Mouse (Mus musculus): ENCODE measurements around the gene Iqca. TPM values are rescaled to one million over a fixed set of nuclear protein-coding genes. Genes with fewer than 3 reads are reported as not detected.

Iqca gene
- polyA plus RNA-seq, 1 experiment from 2014 or later: 0.09 TPM

GRCm38 (mm10) chr1:90120706-90121105 lies 32.5 kb downstream of the Iqca start:
- no peak for DNase-seq (ENCODE audit: low spot score)
- 86% methylated on average over 6 of the region's 6 CpGs for WGBS
- Histone ChIP-seq H3K27ac (no peak overlapping the region), H3K4me2 (ENCODE audit: low read length) (no peak overlapping the region), H3K36me3 (ENCODE audit: insufficient read depth, low read length) (no peaks in the 10 kb centered on the region), H3K4me3 (replicated peaks; ENCODE audit: low read depth, low read length) (no peak overlapping the region), H3K9ac (ENCODE audit: low read depth, low read length) (no peak overlapping the region), H3K9me3 (replicated peaks; ENCODE audit: low read length) (no peaks in the 10 kb centered on the region), H3K27me3 (ENCODE audit: insufficient read depth, low read length) (no peaks in the 10 kb centered on the region), H3K4me1 (replicated peaks; ENCODE audit: insufficient read depth, low read length) (no peaks in the 10 kb centered on the region)
- no peak for TF ChIP-seq CTCF (IDR thresholded peaks at IDR 0.05; ENCODE audit: low read depth)
- no peak for ATAC-seq (replicated peaks; ENCODE audit: low FRiP score, low read depth)

- DNase-seq (ENCODE audit: low spot score): peak; percentile 56
- TF ChIP-seq CTCF (IDR thresholded peaks at IDR 0.05; ENCODE audit: low read depth): no peak
- no peaks in the 10 kb centered on the region for H3K36me3 ChIP-seq (ENCODE audit: insufficient read depth, low read length)
- H3K27me3 ChIP-seq (ENCODE audit: insufficient read depth, low read length): no peaks in the 10 kb centered on the region
- H3K27ac ChIP-seq: no peak overlapping the region
- H3K4me3 ChIP-seq (replicated peaks; ENCODE audit: low read depth, low read length): no peak overlapping the region
- no peak for ATAC-seq (replicated peaks; ENCODE audit: low FRiP score, low read depth)
- H3K4me1 ChIP-seq (replicated peaks; ENCODE audit: insufficient read depth, low read length): no peaks in the 10 kb centered on the region
- H3K9me3 ChIP-seq (replicated peaks; ENCODE audit: low read length): no peaks in the 10 kb centered on the region
- 16% methylated on average over 12 of the region's 12 CpGs for WGBS
- no peak overlapping the region for H3K4me2 ChIP-seq (ENCODE audit: low read length)
- no peak overlapping the region for H3K9ac ChIP-seq (ENCODE audit: low read depth, low read length)
These were observed 34.0 kb downstream of the Iqca start for GRCm38 (mm10) chr1:90119214-90119613.

DNA sequence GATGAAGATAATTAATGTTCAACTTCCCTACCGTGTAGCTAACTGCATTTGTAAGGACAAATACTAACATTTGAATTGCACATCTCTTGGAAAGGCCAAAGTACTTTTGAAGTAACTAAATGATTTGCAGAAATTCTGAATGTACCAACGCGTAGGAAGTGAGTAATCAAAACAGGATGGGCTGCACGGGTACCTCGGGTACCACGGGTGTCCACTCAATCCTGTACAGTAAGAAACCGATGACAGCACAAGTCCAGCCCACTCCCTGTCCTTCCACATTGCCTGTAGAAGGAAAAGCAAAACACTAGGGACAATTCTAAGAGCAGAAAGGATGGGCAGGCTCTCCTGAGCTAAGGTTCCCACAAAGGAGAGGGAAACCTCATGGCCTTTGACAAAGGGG lies 36.0 kb downstream of the Iqca start:
- no peak overlapping the region for H3K9ac ChIP-seq (ENCODE audit: low read depth, low read length)
- 76% methylated on average over 7 of the region's 7 CpGs for WGBS

GRCm38 (mm10) chr1:90114586-90114985 lies 38.6 kb downstream of the Iqca start:
- no peak overlapping the region for H3K4me3 ChIP-seq (replicated peaks; ENCODE audit: low read depth, low read length)
- H3K27ac ChIP-seq: no peak overlapping the region
- H3K9me3 ChIP-seq (replicated peaks; ENCODE audit: low read length): no peaks in the 10 kb centered on the region
- H3K27me3 ChIP-seq (ENCODE audit: insufficient read depth, low read length): no peaks in the 10 kb centered on the region
- TF ChIP-seq CTCF (IDR thresholded peaks at IDR 0.05; ENCODE audit: low read depth): no peak
- no peak overlapping the region for H3K4me2 ChIP-seq (ENCODE audit: low read length)
- ATAC-seq (replicated peaks; ENCODE audit: low FRiP score, low read depth) (no peak), DNase-seq (ENCODE audit: low spot score) (no peak)
- H3K36me3 ChIP-seq (ENCODE audit: insufficient read depth, low read length): no peaks in the 10 kb centered on the region
- 86% methylated on average over 5 of the region's 5 CpGs for WGBS
- no peak overlapping the region for H3K9ac ChIP-seq (ENCODE audit: low read depth, low read length)
- no peaks in the 10 kb centered on the region for H3K4me1 ChIP-seq (replicated peaks; ENCODE audit: insufficient read depth, low read length)

More for the DNA sequence above, 36.0 kb downstream of the Iqca start:
- ATAC-seq (replicated peaks; ENCODE audit: low FRiP score, low read depth) (no peak), DNase-seq (ENCODE audit: low spot score) (no peak)
- Histone ChIP-seq H3K27ac (no peak overlapping the region), H3K4me1 (replicated peaks; ENCODE audit: insufficient read depth, low read length) (no peaks in the 10 kb centered on the region), H3K9me3 (replicated peaks; ENCODE audit: low read length) (no peaks in the 10 kb centered on the region), H3K4me2 (ENCODE audit: low read length) (no peak overlapping the region), H3K27me3 (ENCODE audit: insufficient read depth, low read length) (no peaks in the 10 kb centered on the region), H3K4me3 (replicated peaks; ENCODE audit: low read depth, low read length) (no peak overlapping the region), H3K36me3 (ENCODE audit: insufficient read depth, low read length) (no peaks in the 10 kb centered on the region)
- no peak for TF ChIP-seq CTCF (IDR thresholded peaks at IDR 0.05; ENCODE audit: low read depth)

DNA sequence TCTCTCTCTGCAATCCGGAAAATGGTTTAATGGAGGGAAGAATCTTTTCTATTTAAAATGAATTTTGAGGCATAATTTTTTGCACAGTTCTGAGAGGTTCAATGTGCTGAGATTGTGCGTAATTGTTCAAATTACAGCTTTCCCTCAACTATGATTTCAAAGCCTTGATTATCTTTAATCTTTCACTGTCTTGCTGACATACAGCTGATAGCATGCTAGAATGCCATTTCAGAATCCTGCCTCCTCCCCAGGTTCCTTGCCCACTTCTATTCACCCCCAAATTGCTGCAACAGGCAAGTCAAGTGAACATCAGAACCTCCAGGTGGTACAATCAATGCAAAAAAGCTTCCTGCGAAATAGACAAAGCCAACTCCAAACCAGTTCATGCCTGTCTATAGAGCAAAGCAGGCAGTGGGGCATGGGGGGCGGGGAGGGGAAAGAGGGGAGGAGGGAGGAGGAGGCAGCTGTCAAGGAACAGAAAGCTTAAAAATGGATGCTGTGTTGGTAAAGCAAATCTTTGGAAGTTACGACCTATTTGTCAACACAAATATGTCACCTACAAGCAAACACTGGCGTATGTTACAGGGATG lies 39.5 kb downstream of the Iqca start:
- TF ChIP-seq CTCF (IDR thresholded peaks at IDR 0.05; ENCODE audit: low read depth): no peak
- 92% methylated on average over 6 of the region's 6 CpGs for WGBS
- DNase-seq (ENCODE audit: low spot score): no peak

DNA sequence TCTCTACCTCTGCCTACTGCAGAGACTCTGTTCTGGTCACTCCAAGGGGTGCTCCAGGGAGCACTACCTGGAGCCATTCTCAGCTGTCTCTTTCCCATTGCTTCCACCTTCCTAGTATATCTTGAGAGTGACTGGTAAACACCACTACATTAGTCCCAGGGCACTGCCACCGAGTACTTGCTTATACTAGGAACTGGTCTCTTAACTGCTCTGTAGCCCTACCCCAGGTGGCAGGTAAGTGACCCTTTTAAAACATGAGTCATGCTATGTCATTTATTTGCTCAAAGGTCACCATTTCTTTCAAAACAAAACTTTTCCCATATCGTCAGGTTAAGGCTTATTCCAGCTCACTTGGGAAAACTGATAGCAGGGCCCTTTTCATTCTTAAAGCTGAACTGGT lies 40.5 kb downstream of the Iqca start:
- no peak for TF ChIP-seq CTCF (IDR thresholded peaks at IDR 0.05; ENCODE audit: low read depth)
- DNase-seq (ENCODE audit: low spot score) (no peak), ATAC-seq (replicated peaks; ENCODE audit: low FRiP score, low read depth) (no peak)
- H3K9me3 ChIP-seq (replicated peaks; ENCODE audit: low read length): no peaks in the 10 kb centered on the region
- no peaks in the 10 kb centered on the region for H3K27me3 ChIP-seq (ENCODE audit: insufficient read depth, low read length)
- no peak overlapping the region for H3K9ac ChIP-seq (ENCODE audit: low read depth, low read length)
- H3K4me1 ChIP-seq (replicated peaks; ENCODE audit: insufficient read depth, low read length): no peaks in the 10 kb centered on the region
- H3K4me2 ChIP-seq (ENCODE audit: low read length): no peak overlapping the region
- H3K36me3 ChIP-seq (ENCODE audit: insufficient read depth, low read length): no peaks in the 10 kb centered on the region
- H3K4me3 ChIP-seq (replicated peaks; ENCODE audit: low read depth, low read length): no peak overlapping the region
- WGBS: 77% methylated on average over 2 of the region's 2 CpGs
- no peak overlapping the region for H3K27ac ChIP-seq

More for the DNA sequence above, 39.5 kb downstream of the Iqca start:
- Histone ChIP-seq H3K36me3 (ENCODE audit: insufficient read depth, low read length) (no peaks in the 10 kb centered on the region), H3K9me3 (replicated peaks; ENCODE audit: low read length) (no peaks in the 10 kb centered on the region), H3K27me3 (ENCODE audit: insufficient read depth, low read length) (no peaks in the 10 kb centered on the region), H3K4me1 (replicated peaks; ENCODE audit: insufficient read depth, low read length) (no peaks in the 10 kb centered on the region), H3K9ac (ENCODE audit: low read depth, low read length) (no peak overlapping the region), H3K4me2 (ENCODE audit: low read length) (no peak overlapping the region), H3K4me3 (replicated peaks; ENCODE audit: low read depth, low read length) (no peak overlapping the region), H3K27ac (no peak overlapping the region)
- no peak for ATAC-seq (replicated peaks; ENCODE audit: low FRiP score, low read depth)
